Mouse (Mus musculus) embryonic facial prominence, embryonic 13.5 days (tissue): Measurements from ENCODE around the gene Slc6a6. TPM values are rescaled to one million over a fixed set of nuclear protein-coding genes. Genes with fewer than 3 reads are reported as not detected.
A peak's percentile ranks its signal among the peaks of the same experiment; 100 is the strongest.

Source experiments
- ATAC-seq: fragments of 200-750 bp; cut with Nextera tagmentation; 2 replicates; pipeline ENCODE4 v1.8.0; 2017; ENCODE audit warnings: low read depth; ENCODE audit not compliant: insufficient number of reproducible peaks, insufficient read depth, low FRiP score, low TSS enrichment
- H3K27ac ChIP-seq: fragments of 300-500 bp; sonication (generic); 2 replicates; pipeline ENCODE4 v1.5.1; 2015; ENCODE audit warnings: moderate library complexity, mild to moderate bottlenecking, inconsistent platforms
- H3K27me3 ChIP-seq: fragments of 300-500 bp; sonication (generic); 2 replicates; pipeline ENCODE4 v1.6.1; 2015; ENCODE audit warnings: mild to moderate bottlenecking, inconsistent platforms
- H3K36me3 ChIP-seq: fragments of 300-500 bp; sonication (generic); 2 replicates; pipeline ENCODE4 v1.6.1; 2015; ENCODE audit warnings: mild to moderate bottlenecking, inconsistent platforms
- H3K4me1 ChIP-seq: fragments of 300-500 bp; sonication (generic); 2 replicates; pipeline ENCODE4 v1.6.1; 2015; ENCODE audit warnings: inconsistent platforms
- H3K4me2 ChIP-seq: fragments of 300-500 bp; sonication (generic); 2 replicates; pipeline ENCODE4 v1.6.1; 2015; ENCODE audit warnings: moderate library complexity, mild to moderate bottlenecking, inconsistent platforms
- H3K4me3 ChIP-seq: fragments of 300-500 bp; sonication (generic); 2 replicates; pipeline ENCODE4 v1.5.1; 2015; ENCODE audit warnings: mild to moderate bottlenecking, inconsistent platforms
- H3K9ac ChIP-seq: fragments of 300-500 bp; sonication (generic); 2 replicates; pipeline ENCODE4 v1.6.1; 2015; ENCODE audit warnings: mild to moderate bottlenecking, inconsistent platforms
- H3K9me3 ChIP-seq: fragments of 300-500 bp; sonication (generic); 2 replicates; pipeline ENCODE4 v1.6.1; 2016; ENCODE audit warnings: inconsistent platforms
- WGBS: fragments of 180-500 bp; shearing (Covaris S2); methylation state at CpG from one replicate; pipeline ENCODE4 v1.1.7; 2015; ENCODE audit warnings: mixed read lengths; 5-methylcytosine and 5-hydroxymethylcytosine counted together
- polyA plus RNA-seq: library from polyadenylated mRNA; unstranded; fragments of >200 nt; fragmentation: Nextera tagmentation; extraction: Ambion mirVana; gene quantifications from 2 replicates; pipeline ENCODE4 v1.2.1, GENCODE M21; 2015

Slc6a6 gene
- polyA plus RNA-seq, 1 experiment from 2014 or later: 71.4 TPM

GRCm38 (mm10) chr6:91796064-91796463 lies 112.2 kb downstream of the Slc6a6 start:
- no peaks in the 10 kb centered on the region for H3K27me3 ChIP-seq
- peaks cover 18% of the 10 kb centered on the region for H3K4me1 ChIP-seq
- no peak overlapping the region for H3K4me2 ChIP-seq
- H3K36me3 ChIP-seq: no peaks in the 10 kb centered on the region
- peak overlapping the region; percentile 27; the same call in 1 of the 2 replicates for H3K9ac ChIP-seq
- WGBS: 43% methylated on average over 9 of the region's 9 CpGs
- no peak for ATAC-seq
- H3K4me3 ChIP-seq: no peak overlapping the region
- H3K27ac ChIP-seq: no peak overlapping the region
- H3K9me3 ChIP-seq: no peaks in the 10 kb centered on the region

- Histone ChIP-seq H3K4me3 (no peak overlapping the region), H3K4me2 (no peak overlapping the region), H3K9me3 (no peaks in the 10 kb centered on the region), H3K27me3 (no peaks in the 10 kb centered on the region), H3K27ac (no peak overlapping the region), H3K9ac (no peak overlapping the region), H3K36me3 (no peaks in the 10 kb centered on the region), H3K4me1 (peaks cover 18% of the 10 kb centered on the region)
- WGBS: 86% methylated on average over 4 of the region's 4 CpGs
- ATAC-seq: no peak
Observed at GRCm38 (mm10) chr6:91796736-91797135, 112.9 kb downstream of the Slc6a6 start.

GRCm38 (mm10) chr6:91798496-91798895 lies 114.6 kb downstream of the Slc6a6 start:
- H3K36me3 ChIP-seq: no peaks in the 10 kb centered on the region
- H3K4me1 ChIP-seq: peaks cover 13% of the 10 kb centered on the region
- no peak overlapping the region for H3K9ac ChIP-seq
- no peaks in the 10 kb centered on the region for H3K9me3 ChIP-seq
- no peak overlapping the region for H3K27ac ChIP-seq
- 0 out of 2 replicates have a peak, but pooled peaks cover 5% of the 10 kb centered on the region for H3K27me3 ChIP-seq
- no peak overlapping the region for H3K4me3 ChIP-seq
- no peak overlapping the region for H3K4me2 ChIP-seq
- WGBS: 68% methylated on average over 12 of the region's 12 CpGs
- no peak for ATAC-seq

- Histone ChIP-seq H3K9me3 (no peaks in the 10 kb centered on the region), H3K9ac (no peak overlapping the region), H3K36me3 (no peaks in the 10 kb centered on the region), H3K4me1 (peaks cover 13% of the 10 kb centered on the region), H3K27ac (no peak overlapping the region), H3K27me3 (peaks cover 60% of the 10 kb centered on the region), H3K4me2 (no peak overlapping the region), H3K4me3 (no peak overlapping the region)
- 48% methylated on average over 7 of the region's 7 CpGs for WGBS
- ATAC-seq: no peak
Observed at GRCm38 (mm10) chr6:91804177-91804576, 120.3 kb downstream of the Slc6a6 start.

GRCm38 (mm10) chr6:91807169-91807568 lies 123.3 kb downstream of the Slc6a6 start:
- 1% methylated on average over 23 of the region's 23 CpGs for WGBS
- Histone ChIP-seq H3K27me3 (peaks cover 70% of the 10 kb centered on the region), H3K4me3 (peak overlapping the region; percentile 34), H3K4me1 (peaks cover 13% of the 10 kb centered on the region), H3K27ac (no peak overlapping the region), H3K9ac (peak overlapping the region; percentile 58), H3K9me3 (no peaks in the 10 kb centered on the region), H3K4me2 (peak overlapping the region; percentile 61), H3K36me3 (no peaks in the 10 kb centered on the region)
- no peak for ATAC-seq

GRCm38 (mm10) chr6:91808022-91808421 lies 124.2 kb downstream of the Slc6a6 start:
- no peak overlapping the region for H3K4me2 ChIP-seq
- peaks cover 13% of the 10 kb centered on the region for H3K4me1 ChIP-seq
- H3K36me3 ChIP-seq: no peaks in the 10 kb centered on the region
- H3K9me3 ChIP-seq: no peaks in the 10 kb centered on the region
- no peak overlapping the region for H3K4me3 ChIP-seq
- WGBS: 54% methylated on average over 6 of the region's 6 CpGs
- H3K27me3 ChIP-seq: peaks cover 65% of the 10 kb centered on the region
- ATAC-seq: no peak
- H3K9ac ChIP-seq: no peak overlapping the region
- no peak overlapping the region for H3K27ac ChIP-seq

Other genes starting within 250 kb of the Slc6a6 start
- gene Chchd4, start 210.5 kb upstream of the Slc6a6 start, polyA plus RNA-seq: 20.2 and 21.7 TPM in 2 replicates
- gene Tmem43, start 210.3 kb upstream of the Slc6a6 start, polyA plus RNA-seq: 59.0 and 61.7 TPM in 2 replicates
- 20.9 and 21.0 TPM in 2 replicates for gene Xpc, start 168.2 kb upstream of the Slc6a6 start, polyA plus RNA-seq
- gene Lsm3, start 168.1 kb upstream of the Slc6a6 start, polyA plus RNA-seq: 281 and 293 TPM in 2 replicates
- gene Grip2, start 143.2 kb downstream of the Slc6a6 start, polyA plus RNA-seq: 0.55 and 0.69 TPM in 2 replicates
- gene Ccdc174, start 194.0 kb downstream of the Slc6a6 start, polyA plus RNA-seq: 44.9 and 50.5 TPM in 2 replicates
- 0.44 and 0.48 TPM in 2 replicates for gene 4930590J08Rik, start 218.8 kb downstream of the Slc6a6 start, polyA plus RNA-seq